Mouse (Mus musculus): ENCODE results near the gene Lipc.

- TF ChIP-seq CTCF (IDR thresholded peaks at IDR 0.05; ENCODE audit: low read depth, low read length) (no peak), GATA2 (IDR thresholded peaks at IDR 0.05; ENCODE audit: borderline replicate concordance, low read depth, low read length) (no peak), GATA1 (IDR thresholded peaks at IDR 0.05; ENCODE audit: borderline replicate concordance, low read length) (no peak), TAL1 (conservative IDR thresholded peaks at IDR 0.05; ENCODE audit: low read depth, low read length) (no peak), POLR2AphosphoS5 (IDR thresholded peaks at IDR 0.05; ENCODE audit: insufficient replicate concordance, low read depth, low read length) (no peak)
Observed at GRCm38 (mm10) chr9:70916516-70916915, 35.5 kb downstream of the Lipc start.
